Mouse (Mus musculus) layer of hippocampus, postnatal 36 days (tissue): Measurements from ENCODE around the gene Gusb. TPM values are rescaled to one million over a fixed set of nuclear protein-coding genes. Genes with fewer than 3 reads are reported as not detected.
"Not testable (repeated sequence)": the region's sequence is repeated elsewhere in the genome, so short reads cannot be mapped to it uniquely, and the experiment has no call there.

Experiments
- DNase-seq, 2 experiments: peaks; one replicate each; pipeline ENCODE4 v3.0.0; 2022
- total RNA-seq, 2 experiments: library from RNA; stranded (reverse); gene quantifications; 2 replicates each; pipeline ENCODE4 v1.2.3; 2021

Gusb gene
- total RNA-seq, result 10 to 100 TPM in 1 of 2 experiments, 1 to 10 TPM in 1; 9.7 to 10.6 TPM

- peak; percentile 65 to 68 for DNase-seq
Observed at GRCm38 (mm10) chr5:130002301-130003146, at the start of gene Gusb. Gene Gusb, minus strand, starts transcription at chr5:130003049.

GRCm38 (mm10) chr5:130052510-130052909 is 49.7 kb upstream of the Gusb start:
- no peak for DNase-seq

GRCm38 (mm10) chr5:130051073-130051860 is 48.4 kb upstream of the Gusb start:
- no peak for DNase-seq

- DNase-seq, result peak in 1 of 2 experiments; percentile 15
Observed at GRCm38 (mm10) chr5:130050416-130050815, 47.6 kb upstream of the Gusb start.

- no peak for DNase-seq
Observed at GRCm38 (mm10) chr5:130048786-130049520, 46.1 kb upstream of the Gusb start.

GRCm38 (mm10) chr5:130047013-130047412 is 44.2 kb upstream of the Gusb start:
- no peak for DNase-seq

GRCm38 (mm10) chr5:130046589-130046988 is 43.7 kb upstream of the Gusb start:
- DNase-seq, result no peak

- no peak for DNase-seq
Observed at GRCm38 (mm10) chr5:130046100-130046499, 43.3 kb upstream of the Gusb start.

- DNase-seq, result peak; percentile 43 to 49
Observed at GRCm38 (mm10) chr5:130044201-130044695, 41.4 kb upstream of the Gusb start.

GRCm38 (mm10) chr5:130043741-130044140 is 40.9 kb upstream of the Gusb start:
- DNase-seq, result no peak

- DNase-seq, result no peak
Observed at GRCm38 (mm10) chr5:130041262-130041661, 38.4 kb upstream of the Gusb start.

- DNase-seq, result no peak
Observed at GRCm38 (mm10) chr5:130040797-130041196, 37.9 kb upstream of the Gusb start.

- DNase-seq, result peak in 1 of 2 experiments; percentile 26
Observed at GRCm38 (mm10) chr5:130037752-130038455, 35.1 kb upstream of the Gusb start.

GRCm38 (mm10) chr5:130036300-130036699 is 33.5 kb upstream of the Gusb start:
- DNase-seq, result not testable (repeated sequence)

GRCm38 (mm10) chr5:130033869-130034268 is 31.0 kb upstream of the Gusb start:
- DNase-seq, result no peak

- DNase-seq, result no peak
Observed at GRCm38 (mm10) chr5:130031410-130032390, 28.9 kb upstream of the Gusb start.

GRCm38 (mm10) chr5:130029142-130029897 is 26.5 kb upstream of the Gusb start, which contains the start of the genes Asl and Crcp:
Gene Asl, minus strand, starts transcription at chr5:130029247.
Gene Crcp, plus strand, starts transcription at chr5:130029290.
- peak; percentile 88 for DNase-seq

GRCm38 (mm10) chr5:130027696-130028095 is 24.8 kb upstream of the Gusb start:
- no peak for DNase-seq

- no peak for DNase-seq
Observed at GRCm38 (mm10) chr5:130027134-130027533, 24.3 kb upstream of the Gusb start.
